Mouse (Mus musculus): ENCODE results near the gene Gm20388. TPM values are rescaled to one million over a fixed set of nuclear protein-coding genes. Genes with fewer than 3 reads are reported as not detected.

Gm20388 gene
- polyA plus RNA-seq, 1 experiment from 2014 or later, result 12.4 TPM

GRCm38 (mm10) chr8:122280588-122281316 lies 2370.1 kb downstream of the Gm20388 start:
- H3K36me3 ChIP-seq (ENCODE audit: control insufficient read depth, insufficient read depth, low read length), result no peaks in the 10 kb centered on the region
- peak overlapping the region; percentile 48 for H3K9ac ChIP-seq (ENCODE audit: low read depth, low read length)
- H3K27ac ChIP-seq (ENCODE audit: low read depth, low read length), result peak overlapping the region; percentile 66; the same call in 1 of the 2 replicates
- 16% methylated on average over 20 of the region's 20 CpGs for WGBS
- no peaks in the 10 kb centered on the region; the same call in 1 of the 2 replicates for H3K27me3 ChIP-seq (replicated peaks; ENCODE audit: control insufficient read depth, insufficient read depth, low read length)
- ATAC-seq, result peak; percentile 15; the same call in 1 of the 2 replicates
- H3K4me2 ChIP-seq (ENCODE audit: low read length), result peak overlapping the region; percentile 95
- peak overlapping the region; percentile 62 for H3K4me3 ChIP-seq (ENCODE audit: low read length)
- peaks cover 25% of the 10 kb centered on the region for H3K4me1 ChIP-seq (ENCODE audit: control insufficient read depth, insufficient read depth, low read depth, low read length)
- no peaks in the 10 kb centered on the region for H3K9me3 ChIP-seq (ENCODE audit: control insufficient read depth, low read length)

GRCm38 (mm10) chr8:122281317-122282034 lies 2370.8 kb downstream of the Gm20388 start:
- peak; percentile 92 for ATAC-seq
- H3K4me1 ChIP-seq (ENCODE audit: control insufficient read depth, insufficient read depth, low read depth, low read length), result peaks cover 25% of the 10 kb centered on the region
- no peaks in the 10 kb centered on the region for H3K9me3 ChIP-seq (ENCODE audit: control insufficient read depth, low read length)
- H3K36me3 ChIP-seq (ENCODE audit: control insufficient read depth, insufficient read depth, low read length), result no peaks in the 10 kb centered on the region
- peak overlapping the region; percentile 95 for H3K4me2 ChIP-seq (ENCODE audit: low read length)
- H3K27me3 ChIP-seq (replicated peaks; ENCODE audit: control insufficient read depth, insufficient read depth, low read length), result no peaks in the 10 kb centered on the region; the same call in 1 of the 2 replicates
- H3K9ac ChIP-seq (ENCODE audit: low read depth, low read length), result peak overlapping the region; percentile 48
- WGBS, result under 1% methylated on average over 47 of the region's 47 CpGs
- peak overlapping the region; percentile 79 for H3K27ac ChIP-seq (ENCODE audit: low read depth, low read length)
- H3K4me3 ChIP-seq (ENCODE audit: low read length), result peak overlapping the region; percentile 62

- Histone ChIP-seq H3K4me3 (ENCODE audit: low read length) (peak within 1 kb of the TSS; percentile 62), H3K27me3 (replicated peaks; ENCODE audit: control insufficient read depth, insufficient read depth, low read length) (no peaks in the 10 kb centered on the region; the same call in 1 of the 2 replicates), H3K36me3 (ENCODE audit: control insufficient read depth, insufficient read depth, low read length) (no peaks in the 10 kb centered on the region), H3K27ac (ENCODE audit: low read depth, low read length) (peak within 1 kb of the TSS; percentile 79), H3K4me2 (ENCODE audit: low read length) (peak within 1 kb of the TSS; percentile 95), H3K4me1 (ENCODE audit: control insufficient read depth, insufficient read depth, low read depth, low read length) (peaks cover 25% of the 10 kb centered on the region), H3K9ac (ENCODE audit: low read depth, low read length) (peak within 1 kb of the TSS; percentile 77), H3K9me3 (ENCODE audit: control insufficient read depth, low read length) (no peaks in the 10 kb centered on the region)
- WGBS, result 0% methylated on average over 25 of the region's 60 CpGs
- no peak for ATAC-seq
These were observed 2371.4 kb downstream of the Gm20388 start, which contains the start of gene Zfpm1 for GRCm38 (mm10) chr8:122282035-122282358. Gene Zfpm1 (plus strand): TSS chr8:122282141.

GRCm38 (mm10) chr8:122282501-122283355 lies 2372.1 kb downstream of the Gm20388 start:
- H3K4me1 ChIP-seq (ENCODE audit: control insufficient read depth, insufficient read depth, low read depth, low read length), result peaks cover 25% of the 10 kb centered on the region
- H3K27me3 ChIP-seq (replicated peaks; ENCODE audit: control insufficient read depth, insufficient read depth, low read length), result no peaks in the 10 kb centered on the region; the same call in 1 of the 2 replicates
- no peaks in the 10 kb centered on the region for H3K36me3 ChIP-seq (ENCODE audit: control insufficient read depth, insufficient read depth, low read length)
- H3K4me2 ChIP-seq (ENCODE audit: low read length), result peak overlapping the region; percentile 95
- ATAC-seq, result no peak
- H3K4me3 ChIP-seq (ENCODE audit: low read length), result peak overlapping the region; percentile 62
- under 1% methylated on average over 68 of the region's 70 CpGs for WGBS
- H3K9me3 ChIP-seq (ENCODE audit: control insufficient read depth, low read length), result no peaks in the 10 kb centered on the region
- peak overlapping the region; percentile 61; the same call in 1 of the 2 replicates for H3K27ac ChIP-seq (ENCODE audit: low read depth, low read length)
- peak overlapping the region; percentile 77 for H3K9ac ChIP-seq (ENCODE audit: low read depth, low read length)

GRCm38 (mm10) chr8:122283356-122284202 lies 2372.9 kb downstream of the Gm20388 start:
- Histone ChIP-seq H3K27ac (ENCODE audit: low read depth, low read length) (peak overlapping the region; percentile 80), H3K36me3 (ENCODE audit: control insufficient read depth, insufficient read depth, low read length) (no peaks in the 10 kb centered on the region), H3K4me1 (ENCODE audit: control insufficient read depth, insufficient read depth, low read depth, low read length) (peaks cover 25% of the 10 kb centered on the region), H3K4me3 (ENCODE audit: low read length) (peak overlapping the region; percentile 62), H3K27me3 (replicated peaks; ENCODE audit: control insufficient read depth, insufficient read depth, low read length) (no peaks in the 10 kb centered on the region; the same call in 1 of the 2 replicates), H3K4me2 (ENCODE audit: low read length) (peak overlapping the region; percentile 95), H3K9me3 (ENCODE audit: control insufficient read depth, low read length) (no peaks in the 10 kb centered on the region), H3K9ac (ENCODE audit: low read depth, low read length) (peak overlapping the region; percentile 77)
- no peak for ATAC-seq
- WGBS, result 1% methylated on average over 37 of the region's 37 CpGs

GRCm38 (mm10) chr8:122284203-122284658 lies 2373.6 kb downstream of the Gm20388 start:
- no peak for ATAC-seq
- H3K27me3 ChIP-seq (replicated peaks; ENCODE audit: control insufficient read depth, insufficient read depth, low read length), result no peaks in the 10 kb centered on the region; the same call in 1 of the 2 replicates
- H3K4me2 ChIP-seq (ENCODE audit: low read length), result peak overlapping the region; percentile 95
- WGBS, result 0% methylated on average over 29 of the region's 33 CpGs
- H3K9ac ChIP-seq (ENCODE audit: low read depth, low read length), result peak overlapping the region; percentile 77
- H3K4me1 ChIP-seq (ENCODE audit: control insufficient read depth, insufficient read depth, low read depth, low read length), result peaks cover 25% of the 10 kb centered on the region
- peak overlapping the region; percentile 80 for H3K27ac ChIP-seq (ENCODE audit: low read depth, low read length)
- no peaks in the 10 kb centered on the region for H3K9me3 ChIP-seq (ENCODE audit: control insufficient read depth, low read length)
- H3K36me3 ChIP-seq (ENCODE audit: control insufficient read depth, insufficient read depth, low read length), result no peaks in the 10 kb centered on the region
- H3K4me3 ChIP-seq (ENCODE audit: low read length), result peak overlapping the region; percentile 62

GRCm38 (mm10) chr8:122284659-122285261 lies 2374.1 kb downstream of the Gm20388 start:
- no peak for ATAC-seq
- peaks cover 25% of the 10 kb centered on the region for H3K4me1 ChIP-seq (ENCODE audit: control insufficient read depth, insufficient read depth, low read depth, low read length)
- H3K27me3 ChIP-seq (replicated peaks; ENCODE audit: control insufficient read depth, insufficient read depth, low read length), result no peaks in the 10 kb centered on the region; the same call in 1 of the 2 replicates
- peak overlapping the region; percentile 62 for H3K4me3 ChIP-seq (ENCODE audit: low read length)
- H3K27ac ChIP-seq (ENCODE audit: low read depth, low read length), result peak overlapping the region; percentile 80
- H3K4me2 ChIP-seq (ENCODE audit: low read length), result peak overlapping the region; percentile 95
- WGBS, result 7% methylated on average over 20 of the region's 21 CpGs
- peak overlapping the region; percentile 77 for H3K9ac ChIP-seq (ENCODE audit: low read depth, low read length)
- H3K9me3 ChIP-seq (ENCODE audit: control insufficient read depth, low read length), result no peaks in the 10 kb centered on the region
- H3K36me3 ChIP-seq (ENCODE audit: control insufficient read depth, insufficient read depth, low read length), result no peaks in the 10 kb centered on the region

GRCm38 (mm10) chr8:122285727-122286126 lies 2375.1 kb downstream of the Gm20388 start:
- H3K36me3 ChIP-seq (ENCODE audit: control insufficient read depth, insufficient read depth, low read length), result no peaks in the 10 kb centered on the region
- 76% methylated on average over 6 of the region's 6 CpGs for WGBS

More at GRCm38 (mm10) chr8:122285727-122286126, 2375.1 kb downstream of the Gm20388 start:
- no peak for ATAC-seq
- Histone ChIP-seq H3K4me3 (ENCODE audit: low read length) (no peak overlapping the region), H3K4me1 (ENCODE audit: control insufficient read depth, insufficient read depth, low read depth, low read length) (peaks cover 25% of the 10 kb centered on the region), H3K9ac (ENCODE audit: low read depth, low read length) (no peak overlapping the region), H3K4me2 (ENCODE audit: low read length) (no peak overlapping the region), H3K27me3 (replicated peaks; ENCODE audit: control insufficient read depth, insufficient read depth, low read length) (no peaks in the 10 kb centered on the region; the same call in 1 of the 2 replicates), H3K27ac (ENCODE audit: low read depth, low read length) (no peak overlapping the region), H3K9me3 (ENCODE audit: control insufficient read depth, low read length) (no peaks in the 10 kb centered on the region)
